Mouse (Mus musculus): ENCODE data around the gene Tfap4.

DNA sequence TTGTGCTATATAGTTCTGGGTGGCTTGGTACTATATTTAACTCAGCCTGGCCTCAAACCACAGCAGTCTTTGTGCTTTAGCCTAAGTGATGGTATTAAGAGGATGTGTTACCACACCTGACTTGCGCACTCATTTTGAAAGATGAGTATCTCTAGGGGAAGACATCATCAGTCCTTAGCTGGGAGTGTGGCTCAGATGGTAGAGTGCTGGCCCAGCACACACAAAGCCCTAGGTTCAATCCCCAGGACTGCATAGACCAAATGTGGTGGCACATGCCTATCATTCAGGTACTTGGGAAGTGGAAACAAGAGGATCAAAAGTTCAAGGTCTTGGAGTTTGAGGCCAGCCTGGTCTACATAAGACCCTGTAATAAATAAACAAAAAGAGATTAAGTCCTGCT, 56.2 kb downstream of the Tfap4 start:
- no peak for TF ChIP-seq EP300 (IDR thresholded peaks at IDR 0.05; ENCODE audit: low read depth)
- no peak for TF ChIP-seq CTCF (IDR thresholded peaks at IDR 0.05; ENCODE audit: low read depth)

All from liver, embryonic 14.5 days (tissue).